In genomic region chr16:20732925-20733730, GRCm38 (mm10) we compare ENCODE assay signal across 8 mouse cellular contexts. TPM values are rescaled to one million over a fixed set of nuclear protein-coding genes. Genes with fewer than 3 reads are reported as not detected.
DNase-seq lines count a peak whose midpoint lies in the region; ATAC-seq and TF ChIP-seq lines count a peak whose summit lies in the region.

Chrd (plus strand) TSS chr16:20733127.

- H3K79me2 ChIP-seq in myocyte (ENCODE audit: control insufficient read depth, insufficient read depth) = no peaks in the 10 kb centered on the region

- peak within 1 kb of the TSS; percentile 82 for H3K9ac ChIP-seq in neural tube, embryonic 11.5 days (ENCODE audit: low read length)
- H3K9ac ChIP-seq in liver, embryonic 11.5 days (ENCODE audit: low read depth, low read length) = peak within 1 kb of the TSS; percentile 56

- peak; percentile 80 for DNase-seq in neural tube, embryonic 11.5 days (ENCODE audit: low spot score)
- DNase-seq in neural tube, embryonic 10.5 days (ENCODE audit: extremely low spot score, low spot score) = no peak
- DNase-seq in gonadal fat pad, adult 2 months (ENCODE audit: low read depth) = no peak
- DNase-seq in kidney, adult 18-20 months = peak; percentile 67
- DNase-seq in liver, embryonic 11.5 days (ENCODE audit: low spot score) = peak; percentile 70
- DNase-seq in spleen, postnatal 10 days (ENCODE audit: low spot score in 2 of 2) = no peak

- ATAC-seq in neural tube, embryonic 11.5 days (ENCODE audit: insufficient read depth, low FRiP score, low TSS enrichment) = peak; percentile 75
- ATAC-seq in liver, embryonic 11.5 days (replicated peaks; ENCODE audit: low FRiP score) = peak; percentile 56; the same call in 1 of the 2 replicates

- no peak for TF ChIP-seq CTCF in cortical plate, adult 2 months (IDR thresholded peaks at IDR 0.05; ENCODE audit: extremely low read depth, insufficient read depth, low read length)

- peak within 1 kb of the TSS; percentile 97 for H3K4me2 ChIP-seq in neural tube, embryonic 11.5 days (ENCODE audit: low read depth)
- H3K4me2 ChIP-seq in liver, embryonic 11.5 days = peak within 1 kb of the TSS; percentile 64
- peak within 1 kb of the TSS; percentile 78 for H3K4me2 ChIP-seq in myocyte (ENCODE audit: low read depth)

- peak within 1 kb of the TSS; percentile 76 for H3K27ac ChIP-seq in neural tube, embryonic 11.5 days (ENCODE audit: low read depth, low read length)
- peak within 1 kb of the TSS; percentile 86; the same call in 1 of the 2 replicates for H3K27ac ChIP-seq in cortical plate, adult 2 months (ENCODE audit: insufficient read depth, low read length)
- peak within 1 kb of the TSS; percentile 41; the same call in 1 of the 2 replicates for H3K27ac ChIP-seq in liver, embryonic 11.5 days (ENCODE audit: low read depth, low read length)

- H3K4me1 ChIP-seq in neural tube, embryonic 11.5 days (ENCODE audit: control insufficient read depth, insufficient read depth, low read length) = peaks cover 9% of the 10 kb centered on the region; the same call in 1 of the 2 replicates
- no peaks in the 10 kb centered on the region for H3K4me1 ChIP-seq in cortical plate, adult 2 months (ENCODE audit: control insufficient read depth, insufficient read depth, low read length)
- peaks cover 3% of the 10 kb centered on the region; the same call in 1 of the 2 replicates for H3K4me1 ChIP-seq in liver, embryonic 11.5 days (replicated peaks; ENCODE audit: control insufficient read depth, insufficient read depth, low read length)

- under 1% methylated on average over 30 of the region's 70 CpGs for WGBS in neural tube, embryonic 11.5 days
- WGBS in liver, embryonic 11.5 days = 2% methylated on average over 56 of the region's 70 CpGs

- 0 out of 2 replicates have a peak, but pooled peaks have one; percentile 40 for TF ChIP-seq POLR2A in cortical plate, adult 2 months (IDR thresholded peaks at IDR 0.05; ENCODE audit: extremely low read depth, insufficient read depth, low read length)
- peak; percentile 44 for TF ChIP-seq POLR2A in myocyte (IDR thresholded peaks at IDR 0.05; ENCODE audit: insufficient read length, low read depth)

- H3ac ChIP-seq in myocyte (ENCODE audit: control insufficient read depth, insufficient read length) = peak within 1 kb of the TSS; percentile 37

- no peaks in the 10 kb centered on the region for H3K9me3 ChIP-seq in neural tube, embryonic 11.5 days (ENCODE audit: control insufficient read depth, low read length)
- H3K9me3 ChIP-seq in liver, embryonic 11.5 days (ENCODE audit: control insufficient read depth, low read length) = no peaks in the 10 kb centered on the region

- H3K27me3 ChIP-seq in neural tube, embryonic 11.5 days (ENCODE audit: control insufficient read depth, insufficient read depth, low read length) = peaks cover 23% of the 10 kb centered on the region
- H3K27me3 ChIP-seq in liver, embryonic 11.5 days (replicated peaks; ENCODE audit: control insufficient read depth, insufficient read depth, low read length) = peaks cover 62% of the 10 kb centered on the region
- H3K27me3 ChIP-seq in myocyte (ENCODE audit: control insufficient read depth, insufficient read depth, insufficient read length) = no peaks in the 10 kb centered on the region

- peak within 1 kb of the TSS; percentile 69 for H3K4me3 ChIP-seq in neural tube, embryonic 11.5 days (ENCODE audit: low read depth, low read length)
- H3K4me3 ChIP-seq in cortical plate, adult 2 months (ENCODE audit: insufficient read depth, low read length) = peak within 1 kb of the TSS; percentile 57
- H3K4me3 ChIP-seq in liver, embryonic 11.5 days (ENCODE audit: low read depth, low read length) = peak within 1 kb of the TSS; percentile 50
- H3K4me3 ChIP-seq in myocyte = peak within 1 kb of the TSS; percentile 25

- no peaks in the 10 kb centered on the region; the same call in 1 of the 2 replicates for H3K36me3 ChIP-seq in neural tube, embryonic 11.5 days (ENCODE audit: control insufficient read depth, insufficient read depth, low read length)
- H3K36me3 ChIP-seq in liver, embryonic 11.5 days (ENCODE audit: control insufficient read depth, insufficient read depth, low read length) = no peaks in the 10 kb centered on the region
- H3K36me3 ChIP-seq in myocyte (ENCODE audit: control insufficient read depth, insufficient read depth) = no peaks in the 10 kb centered on the region

TF ChIP-seq in myocyte, 11 proteins besides CTCF, POLR2A, EP300 and RAD21:
- TF ChIP-seq USF1 (IDR thresholded peaks at IDR 0.05; ENCODE audit: low read depth) (no peak), MAX (IDR thresholded peaks at IDR 0.05; ENCODE audit: low read depth) (no peak), CEBPB (IDR thresholded peaks at IDR 0.05; ENCODE audit: insufficient read depth, poor library complexity, severe bottlenecking) (no peak), TCF12 (IDR thresholded peaks at IDR 0.05; ENCODE audit: insufficient read depth, poor library complexity, severe bottlenecking) (no peak), POLR2AphosphoS2 (IDR thresholded peaks at IDR 0.05; ENCODE audit: insufficient read length, low read depth) (peak; percentile 41), REST (IDR thresholded peaks at IDR 0.05; ENCODE audit: insufficient read depth, insufficient read length) (no peak), MYOG (IDR thresholded peaks at IDR 0.05; ENCODE audit: control insufficient read depth in 1 of 3, insufficient read depth in 1 of 3, insufficient read length in 2 of 3, low read depth in 2 of 3) (peak; percentile 7 to 93 (median 80)), MYOD1 (IDR thresholded peaks at IDR 0.05; ENCODE audit: control insufficient read depth in 1 of 3, insufficient read length in 2 of 3, low read depth in 2 of 3) (peak in 2 of 3 experiments; percentile 62 to 86), TCF3 (IDR thresholded peaks at IDR 0.05; ENCODE audit: insufficient read length, low read depth) (no peak), SRF (IDR thresholded peaks at IDR 0.05; ENCODE audit: control insufficient read depth, insufficient read length, low read depth) (no peak), E2F4 (IDR thresholded peaks at IDR 0.05; ENCODE audit: insufficient read depth) (no peak)

RNA-seq across cellular contexts. Expression of gene Chrd, which starts in this region (rescaled TPM):
- 3.7 and 5.2 TPM in 2 replicates for polyA plus RNA-seq in neural tube, embryonic 11.5 days (2014; fragmentation: Nextera tagmentation; extraction: Ambion mirVana)
- 71.8 and 94.6 TPM in 2 replicates for polyA plus RNA-seq in cortical plate, adult 2 months (2012; rRNA removed)
- polyA plus RNA-seq in gonadal fat pad, adult 2 months (2012; rRNA removed) = 19.8 and 20.2 TPM in 2 replicates
- polyA plus RNA-seq in liver, embryonic 11.5 days (2014; fragmentation: Nextera tagmentation; extraction: Ambion mirVana) = 0.77 and 0.93 TPM in 2 replicates
- polyA plus RNA-seq in myocyte (2012; fragmentation: generic; extraction: Trizol) = 14.0 TPM

Comparison
In these comparisons a context has a peak if more than half of its experiments do, and no peak if none do; other contexts are left out.
1. DNase-seq: peak in neural tube, embryonic 11.5 days (single experiment) and kidney, adult 18-20 months (single experiment); none in neural tube, embryonic 10.5 days (single experiment), gonadal fat pad, adult 2 months (single experiment) and spleen, postnatal 10 days (0 of 2).
2. Peak in DNase-seq, ATAC-seq, H3K4me3 ChIP-seq, H3K27ac ChIP-seq, H3K9ac ChIP-seq and H3K4me2 ChIP-seq in liver, embryonic 11.5 days; RNA of the gene not detected or under 1 TPM.
3. Peak in every context shown above with its lines, with median percentiles within 50 percentile points of each other: H3K27ac ChIP-seq, H3K4me2 ChIP-seq and H3K4me3 ChIP-seq.